Mouse (Mus musculus): ENCODE data around the gene Irf8. TPM values are rescaled to one million over a fixed set of nuclear protein-coding genes. Genes with fewer than 3 reads are reported as not detected.
"Not testable (repeated sequence)": the region's sequence is repeated elsewhere in the genome, so short reads cannot be mapped to it uniquely, and the experiment has no call there.

Gene Irf8
- polyA plus RNA-seq, 1 experiment from 2014 or later, result 3.9 TPM

- no peaks in the 10 kb centered on the region for H3K27me3 ChIP-seq (ENCODE audit: control insufficient read depth, insufficient read depth, low read depth, low read length)
- no peak overlapping the region for H3K4me3 ChIP-seq (ENCODE audit: low read depth, low read length)
- no peak for ATAC-seq
- 88% methylated on average over 10 of the region's 10 CpGs for WGBS
- no peak overlapping the region for H3K9ac ChIP-seq (ENCODE audit: low read depth, low read length)
- H3K27ac ChIP-seq (ENCODE audit: low read length), result no peak overlapping the region
- H3K4me1 ChIP-seq (ENCODE audit: control insufficient read depth, insufficient read depth, low read length), result no peaks in the 10 kb centered on the region
- H3K36me3 ChIP-seq (ENCODE audit: control insufficient read depth, insufficient read depth, low read length), result no peaks in the 10 kb centered on the region
- no peaks in the 10 kb centered on the region for H3K9me3 ChIP-seq (replicated peaks; ENCODE audit: control insufficient read depth, low read length, poor library complexity, severe bottlenecking)
- no peak overlapping the region for H3K4me2 ChIP-seq (ENCODE audit: low read length)
Observed at GRCm38 (mm10) chr8:120709176-120709575, 27.0 kb upstream of the Irf8 start.

- no peaks in the 10 kb centered on the region for H3K27me3 ChIP-seq (ENCODE audit: control insufficient read depth, insufficient read depth, low read depth, low read length)
- no peaks in the 10 kb centered on the region for H3K9me3 ChIP-seq (replicated peaks; ENCODE audit: control insufficient read depth, low read length, poor library complexity, severe bottlenecking)
- H3K4me1 ChIP-seq (ENCODE audit: control insufficient read depth, insufficient read depth, low read length), result no peaks in the 10 kb centered on the region
- no peaks in the 10 kb centered on the region for H3K36me3 ChIP-seq (ENCODE audit: control insufficient read depth, insufficient read depth, low read length)
- ATAC-seq, result no peak
- H3K4me3 ChIP-seq (ENCODE audit: low read depth, low read length), result no peak overlapping the region
- H3K9ac ChIP-seq (ENCODE audit: low read depth, low read length), result no peak overlapping the region
- no peak overlapping the region for H3K27ac ChIP-seq (ENCODE audit: low read length)
- no peak overlapping the region for H3K4me2 ChIP-seq (ENCODE audit: low read length)
- WGBS, result 82% methylated on average over 6 of the region's 6 CpGs
Observed at GRCm38 (mm10) chr8:120715200-120715599, 21.0 kb upstream of the Irf8 start.

GRCm38 (mm10) chr8:120715996-120716680 lies 20.0 kb upstream of the Irf8 start:
- Histone ChIP-seq H3K27me3 (ENCODE audit: control insufficient read depth, insufficient read depth, low read depth, low read length) (no peaks in the 10 kb centered on the region), H3K4me1 (ENCODE audit: control insufficient read depth, insufficient read depth, low read length) (no peaks in the 10 kb centered on the region), H3K9me3 (replicated peaks; ENCODE audit: control insufficient read depth, low read length, poor library complexity, severe bottlenecking) (no peaks in the 10 kb centered on the region), H3K36me3 (ENCODE audit: control insufficient read depth, insufficient read depth, low read length) (no peaks in the 10 kb centered on the region), H3K4me2 (ENCODE audit: low read length) (no peak overlapping the region), H3K4me3 (ENCODE audit: low read depth, low read length) (no peak overlapping the region), H3K9ac (ENCODE audit: low read depth, low read length) (no peak overlapping the region), H3K27ac (ENCODE audit: low read length) (no peak overlapping the region)
- 81% methylated on average over 15 of the region's 15 CpGs for WGBS
- ATAC-seq, result no peak

GRCm38 (mm10) chr8:120719586-120720236 lies 16.4 kb upstream of the Irf8 start:
- Histone ChIP-seq H3K36me3 (ENCODE audit: control insufficient read depth, insufficient read depth, low read length) (no peaks in the 10 kb centered on the region), H3K27ac (ENCODE audit: low read length) (no peak overlapping the region), H3K9ac (ENCODE audit: low read depth, low read length) (no peak overlapping the region), H3K4me2 (ENCODE audit: low read length) (no peak overlapping the region), H3K4me3 (ENCODE audit: low read depth, low read length) (no peak overlapping the region), H3K27me3 (ENCODE audit: control insufficient read depth, insufficient read depth, low read depth, low read length) (no peaks in the 10 kb centered on the region), H3K9me3 (replicated peaks; ENCODE audit: control insufficient read depth, low read length, poor library complexity, severe bottlenecking) (no peaks in the 10 kb centered on the region; the same call in 1 of the 2 replicates), H3K4me1 (ENCODE audit: control insufficient read depth, insufficient read depth, low read length) (no peaks in the 10 kb centered on the region)
- 75% methylated on average over 19 of the region's 19 CpGs for WGBS
- ATAC-seq, result no peak

GRCm38 (mm10) chr8:120723025-120723424 lies 13.1 kb upstream of the Irf8 start:
- 76% methylated on average over 6 of the region's 6 CpGs for WGBS
- ATAC-seq, result no peak
- Histone ChIP-seq H3K27me3 (ENCODE audit: control insufficient read depth, insufficient read depth, low read depth, low read length) (no peaks in the 10 kb centered on the region), H3K9ac (ENCODE audit: low read depth, low read length) (no peak overlapping the region), H3K27ac (ENCODE audit: low read length) (no peak overlapping the region), H3K36me3 (ENCODE audit: control insufficient read depth, insufficient read depth, low read length) (no peaks in the 10 kb centered on the region), H3K4me1 (ENCODE audit: control insufficient read depth, insufficient read depth, low read length) (no peaks in the 10 kb centered on the region), H3K9me3 (replicated peaks; ENCODE audit: control insufficient read depth, low read length, poor library complexity, severe bottlenecking) (no peaks in the 10 kb centered on the region; the same call in 1 of the 2 replicates), H3K4me2 (ENCODE audit: low read length) (no peak overlapping the region), H3K4me3 (ENCODE audit: low read depth, low read length) (no peak overlapping the region)

GRCm38 (mm10) chr8:120724096-120724495 lies 12.1 kb upstream of the Irf8 start:
- H3K9ac ChIP-seq (ENCODE audit: low read depth, low read length); H3K9me3 ChIP-seq (replicated peaks; ENCODE audit: control insufficient read depth, low read length, poor library complexity, severe bottlenecking); H3K27ac ChIP-seq (ENCODE audit: low read length); H3K4me2 ChIP-seq (ENCODE audit: low read length); ATAC-seq; H3K4me1 ChIP-seq (ENCODE audit: control insufficient read depth, insufficient read depth, low read length); H3K27me3 ChIP-seq (ENCODE audit: control insufficient read depth, insufficient read depth, low read depth, low read length); H3K36me3 ChIP-seq (ENCODE audit: control insufficient read depth, insufficient read depth, low read length); H3K4me3 ChIP-seq (ENCODE audit: low read depth, low read length): not testable (repeated sequence)
- 90% methylated on average over 2 of the region's 4 CpGs for WGBS

GRCm38 (mm10) chr8:120724816-120725575 lies 11.2 kb upstream of the Irf8 start:
- no peak for ATAC-seq
- no peaks in the 10 kb centered on the region; the same call in 1 of the 2 replicates for H3K9me3 ChIP-seq (replicated peaks; ENCODE audit: control insufficient read depth, low read length, poor library complexity, severe bottlenecking)
- no peaks in the 10 kb centered on the region for H3K36me3 ChIP-seq (ENCODE audit: control insufficient read depth, insufficient read depth, low read length)
- H3K9ac ChIP-seq (ENCODE audit: low read depth, low read length), result no peak overlapping the region
- no peak overlapping the region for H3K4me3 ChIP-seq (ENCODE audit: low read depth, low read length)
- no peaks in the 10 kb centered on the region for H3K4me1 ChIP-seq (ENCODE audit: control insufficient read depth, insufficient read depth, low read length)
- no peaks in the 10 kb centered on the region for H3K27me3 ChIP-seq (ENCODE audit: control insufficient read depth, insufficient read depth, low read depth, low read length)
- WGBS, result 78% methylated on average over 17 of the region's 17 CpGs
- no peak overlapping the region for H3K27ac ChIP-seq (ENCODE audit: low read length)
- no peak overlapping the region for H3K4me2 ChIP-seq (ENCODE audit: low read length)

- Histone ChIP-seq H3K36me3 (ENCODE audit: control insufficient read depth, insufficient read depth, low read length) (no peaks in the 10 kb centered on the region), H3K4me1 (ENCODE audit: control insufficient read depth, insufficient read depth, low read length) (no peaks in the 10 kb centered on the region), H3K4me2 (ENCODE audit: low read length) (no peak overlapping the region), H3K9me3 (replicated peaks; ENCODE audit: control insufficient read depth, low read length, poor library complexity, severe bottlenecking) (no peaks in the 10 kb centered on the region; the same call in 1 of the 2 replicates), H3K27ac (ENCODE audit: low read length) (no peak overlapping the region), H3K27me3 (ENCODE audit: control insufficient read depth, insufficient read depth, low read depth, low read length) (no peaks in the 10 kb centered on the region), H3K9ac (ENCODE audit: low read depth, low read length) (no peak overlapping the region), H3K4me3 (ENCODE audit: low read depth, low read length) (no peak overlapping the region)
- ATAC-seq, result no peak
- 92% methylated on average over 5 of the region's 5 CpGs for WGBS
Observed at GRCm38 (mm10) chr8:120725576-120725950, 10.6 kb upstream of the Irf8 start.

- H3K27me3 ChIP-seq (ENCODE audit: control insufficient read depth, insufficient read depth, low read depth, low read length), result no peaks in the 10 kb centered on the region
- H3K9me3 ChIP-seq (replicated peaks; ENCODE audit: control insufficient read depth, low read length, poor library complexity, severe bottlenecking), result no peaks in the 10 kb centered on the region; the same call in 1 of the 2 replicates
- no peak overlapping the region for H3K4me2 ChIP-seq (ENCODE audit: low read length)
- WGBS, result 80% methylated on average over 5 of the region's 5 CpGs
- no peaks in the 10 kb centered on the region for H3K4me1 ChIP-seq (ENCODE audit: control insufficient read depth, insufficient read depth, low read length)
- no peak for ATAC-seq
- no peak overlapping the region for H3K4me3 ChIP-seq (ENCODE audit: low read depth, low read length)
- no peaks in the 10 kb centered on the region for H3K36me3 ChIP-seq (ENCODE audit: control insufficient read depth, insufficient read depth, low read length)
- H3K9ac ChIP-seq (ENCODE audit: low read depth, low read length), result no peak overlapping the region
- H3K27ac ChIP-seq (ENCODE audit: low read length), result no peak overlapping the region
Observed at GRCm38 (mm10) chr8:120726051-120726450, 10.1 kb upstream of the Irf8 start.
